Comparison of ENCODE assay signal across 2 mouse cellular contexts in the genomic region with DNA sequence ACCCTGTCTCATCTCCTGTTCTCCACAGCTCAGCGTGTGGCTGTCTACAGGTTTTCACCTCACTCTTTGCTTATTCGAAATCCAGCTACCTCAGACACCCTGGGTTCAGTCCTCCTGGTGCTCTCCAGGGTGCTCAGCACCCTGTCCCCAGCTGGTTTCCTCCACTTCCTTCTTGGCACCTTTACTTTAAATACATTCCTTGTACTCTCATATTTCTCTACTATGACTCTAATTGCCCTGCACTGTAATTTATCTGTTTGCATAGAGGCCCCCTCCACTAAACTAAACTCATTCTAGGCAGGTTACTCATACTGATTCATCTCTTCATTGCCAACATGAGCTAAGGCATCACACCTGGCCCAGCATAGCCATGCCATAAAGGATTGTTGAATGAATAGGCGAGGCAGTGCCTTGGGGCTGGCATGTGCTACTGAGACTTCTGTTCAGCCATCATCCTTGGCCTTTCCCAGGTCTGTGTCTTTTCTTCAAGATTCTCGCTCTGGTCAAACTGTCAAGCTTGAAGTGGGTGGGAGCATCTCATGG.
A peak's percentile ranks its signal among the peaks of the same experiment; 100 is the strongest.
TF ChIP-seq lines count a peak whose summit lies in the region.

No protein-coding gene starts in this region.

TF ChIP-seq in C2C12, 6 proteins besides CTCF, POLR2A, EP300 and RAD21:
- TF ChIP-seq CEBPB (IDR thresholded peaks at IDR 0.05; ENCODE audit: low read depth), result no peak
- peak; percentile 5 for TF ChIP-seq MYOD1 (IDR thresholded peaks at IDR 0.05; ENCODE audit: control insufficient read depth, insufficient read length, low read depth)
- no peak for TF ChIP-seq FOSL1 (IDR thresholded peaks at IDR 0.05; ENCODE audit: insufficient read depth, low read length, poor library complexity, severe bottlenecking)
- no peak for TF ChIP-seq MYOG (IDR thresholded peaks at IDR 0.05; ENCODE audit: control insufficient read depth, extremely low read depth, insufficient read length)
- TF ChIP-seq MAX (IDR thresholded peaks at IDR 0.05), result peak; percentile 8

TF ChIP-seq in MEL, 35 proteins besides CTCF, POLR2A, EP300 and RAD21:
- TF ChIP-seq SIN3A (IDR thresholded peaks at IDR 0.05; ENCODE audit: low read length) (0 out of 2 replicates have a peak, but pooled peaks have one; percentile 22), ETS1 (IDR thresholded peaks at IDR 0.05; ENCODE audit: low read depth, low read length) (no peak)
TF ChIP-seq in MEL: peak in this region for 1.
